Mouse (Mus musculus) MEL (cell line): ENCODE results near the gene Adam19.

Source experiments
- CTCF ChIP-seq, 3 experiments: IDR thresholded peaks in 2 of 3; conservative IDR thresholded peaks in 1 of 3; 2 replicates each; pipeline ENCODE4 v1.5.1; 2011 to 2012; ENCODE audit warnings: low read length in 3 of 3, low read depth in 2 of 3, mild to moderate bottlenecking in 2 of 3, improper control_type of control experiment in 1 of 3, inconsistent platforms in 1 of 3, mixed read lengths in 1 of 3, moderate library complexity in 1 of 3; ENCODE audit not compliant: control insufficient read depth in 1 of 3, insufficient read depth in 1 of 3, poor library complexity in 1 of 3, severe bottlenecking in 1 of 3
- E2F4 ChIP-seq: IDR thresholded peaks from 2 replicates; pipeline ENCODE4 v1.6.1; 2011; ENCODE audit warnings: low read depth, low read length, improper control_type of control experiment, borderline replicate concordance
- EP300 ChIP-seq, 2 experiments: IDR thresholded peaks; 2 replicates each; pipeline ENCODE4 v1.6.1; 2011; ENCODE audit warnings: improper control_type of control experiment in 2 of 2, low read length in 2 of 2, low read depth in 1 of 2, mild to moderate bottlenecking in 1 of 2
- POLR2A ChIP-seq, 2 experiments: IDR thresholded peaks; 2 replicates each; pipeline ENCODE4 v1.6.1; 2011 to 2012; ENCODE audit warnings: low read length in 2 of 2, mild to moderate bottlenecking in 2 of 2, control low read depth in 1 of 2, improper control_type of control experiment in 1 of 2, low read depth in 1 of 2, moderate library complexity in 1 of 2; ENCODE audit not compliant: control insufficient read depth in 1 of 2, insufficient read depth in 1 of 2, poor library complexity in 1 of 2
- TCF12 ChIP-seq: IDR thresholded peaks from 2 replicates; pipeline ENCODE4 v1.6.1; 2014; ENCODE audit warnings: low read depth, mild to moderate bottlenecking, inconsistent platforms, low read length, improper control_type of control experiment, moderate library complexity
- USF1 ChIP-seq: IDR thresholded peaks from 2 replicates; pipeline ENCODE4 v1.6.1; 2014; ENCODE audit warnings: low read depth, mild to moderate bottlenecking, inconsistent platforms, low read length, improper control_type of control experiment, moderate library complexity

DNA sequence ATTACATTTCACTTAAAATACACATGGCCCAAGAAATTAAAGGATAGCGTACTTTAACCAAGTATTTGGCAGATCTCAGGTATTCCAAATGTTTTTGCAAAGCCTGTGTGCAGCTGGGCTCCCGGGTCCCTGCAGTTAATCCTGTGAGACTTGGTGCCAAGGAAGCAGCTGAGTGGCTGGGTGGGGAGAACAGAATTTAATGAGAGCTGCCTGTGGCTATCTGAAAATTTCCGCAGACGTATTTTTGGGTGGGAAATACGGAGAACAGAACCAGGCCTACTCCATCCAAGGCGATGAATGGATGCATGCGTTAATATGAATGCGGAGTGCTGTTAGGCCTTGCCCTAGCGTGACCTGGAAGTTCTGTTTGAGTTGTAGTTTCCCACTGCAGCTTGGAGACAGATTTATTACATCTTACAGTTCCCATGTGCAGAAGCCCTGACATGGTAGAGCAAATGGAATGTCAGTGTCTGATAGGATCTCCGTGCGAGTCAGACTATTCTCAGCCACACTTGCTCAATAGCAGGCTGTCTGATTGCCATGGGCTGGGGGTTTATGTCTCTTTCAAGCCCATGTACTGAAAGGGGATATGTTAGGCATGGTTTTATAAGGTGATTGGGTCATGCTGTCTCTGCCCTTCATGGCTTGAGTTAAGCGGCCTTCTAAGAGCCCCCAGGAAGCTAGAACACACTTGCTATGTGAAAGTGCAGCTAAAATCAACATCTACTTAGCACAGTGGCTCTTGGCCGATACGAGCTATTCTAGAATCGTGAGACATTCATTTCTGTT lies 17.5 kb downstream of the Adam19 start:
- TF ChIP-seq EP300 (IDR thresholded peaks at IDR 0.05; ENCODE audit: low read depth in 1 of 2, low read length in 2 of 2): no peak
- TF ChIP-seq POLR2A (IDR thresholded peaks at IDR 0.05; ENCODE audit: control insufficient read depth in 1 of 2, insufficient read depth in 1 of 2, low read depth in 1 of 2, low read length in 2 of 2, poor library complexity in 1 of 2): no peak
- TF ChIP-seq TCF12: no peak
- no peak for TF ChIP-seq USF1
- no peak for TF ChIP-seq E2F4
- TF ChIP-seq CTCF (IDR thresholded peaks at IDR 0.05 in 2 of 3, conservative IDR thresholded peaks at IDR 0.05 in 1 of 3; ENCODE audit: control insufficient read depth in 1 of 3, insufficient read depth in 1 of 3, low read depth in 2 of 3, low read length in 3 of 3, poor library complexity in 1 of 3, severe bottlenecking in 1 of 3): no peak
